Mouse (Mus musculus): ENCODE data around the gene Foxa2. TPM values are rescaled to one million over a fixed set of nuclear protein-coding genes. Genes with fewer than 3 reads are reported as not detected.

Gene Foxa2
- total and polyA plus RNA-seq, 2 experiments = 11.2 to 103 TPM

DNA sequence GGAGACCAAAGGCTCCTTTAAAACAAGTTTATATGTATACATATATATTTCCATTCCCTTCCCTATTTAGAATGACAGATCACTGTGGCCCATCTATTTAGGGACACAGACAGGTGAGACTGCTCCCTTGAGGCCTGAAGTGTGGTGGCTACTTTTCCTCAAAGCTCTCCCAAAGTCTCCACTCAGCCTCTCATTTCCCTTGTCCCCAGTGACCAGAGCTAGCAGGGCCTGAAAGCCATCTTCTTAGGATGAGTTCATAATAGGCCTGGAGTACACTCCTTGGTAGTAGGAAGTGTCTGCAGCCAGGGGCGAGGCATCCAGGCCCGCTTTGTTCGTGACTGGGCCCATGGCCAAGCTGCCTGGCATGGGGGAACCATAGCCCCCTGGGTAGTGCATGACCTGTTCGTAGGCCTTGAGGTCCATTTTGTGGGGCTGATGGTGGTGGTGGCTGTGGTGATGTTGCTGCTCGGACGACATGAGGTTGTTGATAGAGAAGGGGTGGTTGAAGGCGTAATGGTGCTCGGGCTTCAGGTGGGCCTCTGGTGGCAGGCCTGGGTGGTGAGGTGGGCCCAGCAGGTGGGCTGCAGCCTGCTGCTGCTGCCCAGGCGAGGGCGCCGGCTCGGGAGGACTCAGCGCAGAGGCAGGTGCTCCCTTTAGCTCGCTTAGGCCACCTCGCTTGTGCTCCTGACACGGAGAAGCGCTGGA, 3.3 kb downstream of the Foxa2 start:
- Histone ChIP-seq H3K4me3 (ENCODE audit: insufficient read depth, low read depth, low read length) (peak overlapping the region; percentile 93), H3K79me2 (ENCODE audit: control insufficient read depth, insufficient read depth, low read length) (peaks cover 28% of the 10 kb centered on the region), H3K36me3 (ENCODE audit: control insufficient read depth, insufficient read depth, low read length) (peaks cover 9% of the 10 kb centered on the region; the same call in 1 of the 2 replicates), H3K9ac (ENCODE audit: low read depth, low read length) (peak overlapping the region; percentile 96), H3K27ac (replicated peaks; ENCODE audit: insufficient read depth, low read depth, low read length) (peak overlapping the region; percentile 99), H3K27me3 (ENCODE audit: control insufficient read depth, insufficient read depth, low read length) (no peaks in the 10 kb centered on the region), H3K4me1 (ENCODE audit: control insufficient read depth, insufficient read depth, low read length) (peaks cover 25% of the 10 kb centered on the region)
- WGBS = 20% methylated on average over 17 of the region's 17 CpGs
- no peak for TF ChIP-seq CTCF (IDR thresholded peaks at IDR 0.05; ENCODE audit: low read depth, low read length)
- no peak for TF ChIP-seq POLR2A (IDR thresholded peaks at IDR 0.05; ENCODE audit: extremely low read depth, insufficient read depth, low read length)
- DNase-seq (ENCODE audit: extremely low read depth, low read depth, low spot score) = peak; percentile 27

DNA sequence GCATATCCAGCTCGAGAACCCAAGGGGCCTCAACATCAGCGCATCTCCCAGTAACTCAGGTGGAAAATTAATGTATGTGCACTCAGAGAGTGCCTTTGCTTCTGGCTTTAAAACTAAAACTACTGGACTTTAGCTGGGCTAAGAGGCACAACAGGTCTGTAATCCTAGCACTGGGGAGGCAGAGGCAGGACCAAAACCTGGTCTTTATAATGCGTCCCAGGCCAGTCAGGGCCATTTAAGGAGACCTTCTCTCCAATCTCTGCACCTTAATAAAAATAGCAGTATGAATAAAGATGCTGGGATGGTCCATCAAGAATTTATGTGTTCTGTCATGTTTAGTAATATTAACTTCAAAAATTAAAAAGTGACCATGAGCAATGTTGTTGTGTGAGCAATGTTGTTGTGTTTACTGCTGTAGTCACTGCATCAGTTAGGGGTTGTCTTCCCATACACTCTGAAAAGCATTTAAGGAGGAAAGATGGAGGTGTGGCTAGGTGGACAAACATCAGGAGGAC, 4.6 kb downstream of the Foxa2 start:
- DNase-seq (ENCODE audit: extremely low read depth, low read depth, low spot score) = no peak
- Histone ChIP-seq H3K4me1 (ENCODE audit: control insufficient read depth, insufficient read depth, low read length) (peaks cover 20% of the 10 kb centered on the region), H3K27ac (replicated peaks; ENCODE audit: insufficient read depth, low read depth, low read length) (no peak overlapping the region), H3K4me3 (ENCODE audit: insufficient read depth, low read depth, low read length) (no peak overlapping the region), H3K9ac (ENCODE audit: low read depth, low read length) (no peak overlapping the region), H3K79me2 (ENCODE audit: control insufficient read depth, insufficient read depth, low read length) (peaks cover 28% of the 10 kb centered on the region), H3K27me3 (ENCODE audit: control insufficient read depth, insufficient read depth, low read length) (no peaks in the 10 kb centered on the region), H3K36me3 (ENCODE audit: control insufficient read depth, insufficient read depth, low read length) (peaks cover 10% of the 10 kb centered on the region; the same call in 1 of the 2 replicates)
- TF ChIP-seq CTCF (IDR thresholded peaks at IDR 0.05; ENCODE audit: low read depth, low read length) (no peak), POLR2A (IDR thresholded peaks at IDR 0.05; ENCODE audit: extremely low read depth, insufficient read depth, low read length) (no peak)
- WGBS = 60% methylated on average over 3 of the region's 3 CpGs

DNA sequence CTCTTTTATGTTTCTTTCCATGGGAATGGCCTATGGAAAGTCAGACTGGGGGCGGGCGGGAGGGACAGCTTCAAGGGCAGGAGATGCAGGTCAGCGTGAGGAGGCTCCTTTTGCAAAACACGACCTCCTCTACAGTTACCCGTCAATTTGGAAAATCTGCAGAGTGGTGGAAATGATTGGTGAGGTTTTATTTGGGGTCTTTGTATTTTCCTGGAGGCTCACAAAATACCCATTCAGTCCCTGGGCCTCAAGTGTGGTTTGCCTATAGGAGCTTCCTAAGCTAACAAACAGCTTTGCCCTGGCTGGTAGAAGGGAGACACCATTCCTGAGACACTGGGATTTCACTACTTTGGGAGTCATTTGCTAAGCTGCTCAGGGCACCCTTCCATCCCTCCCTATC, 5.4 kb downstream of the Foxa2 start:
- Histone ChIP-seq H3K27me3 (ENCODE audit: control insufficient read depth, insufficient read depth, low read length) (no peaks in the 10 kb centered on the region), H3K4me1 (ENCODE audit: control insufficient read depth, insufficient read depth, low read length) (peaks cover 24% of the 10 kb centered on the region), H3K79me2 (ENCODE audit: control insufficient read depth, insufficient read depth, low read length) (peaks cover 28% of the 10 kb centered on the region), H3K27ac (replicated peaks; ENCODE audit: insufficient read depth, low read depth, low read length) (no peak overlapping the region; the same call in 1 of the 2 replicates), H3K9ac (ENCODE audit: low read depth, low read length) (no peak overlapping the region), H3K4me3 (ENCODE audit: insufficient read depth, low read depth, low read length) (no peak overlapping the region), H3K36me3 (ENCODE audit: control insufficient read depth, insufficient read depth, low read length) (peaks cover 18% of the 10 kb centered on the region; the same call in 1 of the 2 replicates)
- 43% methylated on average over 5 of the region's 5 CpGs for WGBS
- no peak for DNase-seq (ENCODE audit: extremely low read depth, low read depth, low spot score)
- TF ChIP-seq CTCF (IDR thresholded peaks at IDR 0.05; ENCODE audit: low read depth, low read length) (no peak), POLR2A (IDR thresholded peaks at IDR 0.05; ENCODE audit: extremely low read depth, insufficient read depth, low read length) (no peak)

DNA sequence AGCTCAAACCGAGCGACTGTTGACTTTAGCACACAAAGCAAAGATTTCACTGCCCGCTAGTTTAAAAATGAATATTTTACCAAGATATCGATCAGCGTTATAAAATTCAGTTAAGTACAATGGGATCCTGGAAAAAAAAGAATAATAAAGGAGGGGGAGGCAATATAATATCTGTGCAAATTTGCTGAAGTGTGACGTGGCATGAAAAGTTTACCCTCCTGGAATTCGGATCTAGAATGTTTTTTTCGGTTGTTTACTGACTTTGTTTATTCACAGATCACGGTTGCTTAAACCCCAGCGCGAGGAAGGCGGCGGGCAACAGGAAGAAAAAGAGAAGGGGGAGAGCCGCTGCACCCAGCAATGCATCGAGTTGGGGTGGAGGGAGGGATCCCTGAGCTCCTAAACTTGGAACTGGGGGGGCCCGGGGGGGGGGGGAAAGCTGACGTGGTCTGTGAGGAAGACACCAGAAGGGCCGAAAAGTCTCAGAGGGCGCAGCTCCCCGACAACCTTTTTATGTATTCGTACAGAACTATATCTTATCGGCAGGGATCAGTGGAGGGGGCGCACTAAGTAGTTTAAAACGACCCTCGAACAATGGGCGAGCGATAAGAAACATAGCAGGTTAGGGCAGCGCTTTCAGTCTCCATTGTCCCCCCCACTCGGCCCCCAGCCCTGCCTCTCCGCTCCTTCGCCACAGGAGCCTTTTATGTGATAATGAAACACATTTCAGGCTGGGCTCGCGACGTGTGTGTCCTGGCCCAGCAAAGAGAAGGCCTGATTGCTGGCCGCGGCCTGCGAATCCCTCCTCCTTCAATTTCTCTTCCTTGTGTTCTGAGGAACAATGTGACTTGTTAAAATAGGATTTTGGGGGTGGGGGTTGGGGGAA, 6.3 kb downstream of the Foxa2 start:
- H3K27me3 ChIP-seq (ENCODE audit: control insufficient read depth, insufficient read depth, low read length) = no peaks in the 10 kb centered on the region
- 2% methylated on average over 37 of the region's 37 CpGs for WGBS
- peak; percentile 90 for DNase-seq (ENCODE audit: extremely low read depth, low read depth, low spot score)
- H3K4me1 ChIP-seq (ENCODE audit: control insufficient read depth, insufficient read depth, low read length) = peaks cover 26% of the 10 kb centered on the region
- peaks cover 28% of the 10 kb centered on the region for H3K79me2 ChIP-seq (ENCODE audit: control insufficient read depth, insufficient read depth, low read length)
- H3K36me3 ChIP-seq (ENCODE audit: control insufficient read depth, insufficient read depth, low read length) = peaks cover 25% of the 10 kb centered on the region
- peak overlapping the region; percentile 100 for H3K4me3 ChIP-seq (ENCODE audit: insufficient read depth, low read depth, low read length)
- peak overlapping the region; percentile 94 for H3K27ac ChIP-seq (replicated peaks; ENCODE audit: insufficient read depth, low read depth, low read length)
- peak overlapping the region; percentile 100 for H3K9ac ChIP-seq (ENCODE audit: low read depth, low read length)
- TF ChIP-seq CTCF (IDR thresholded peaks at IDR 0.05; ENCODE audit: low read depth, low read length) (no peak), POLR2A (IDR thresholded peaks at IDR 0.05; ENCODE audit: extremely low read depth, insufficient read depth, low read length) (no peak)

DNA sequence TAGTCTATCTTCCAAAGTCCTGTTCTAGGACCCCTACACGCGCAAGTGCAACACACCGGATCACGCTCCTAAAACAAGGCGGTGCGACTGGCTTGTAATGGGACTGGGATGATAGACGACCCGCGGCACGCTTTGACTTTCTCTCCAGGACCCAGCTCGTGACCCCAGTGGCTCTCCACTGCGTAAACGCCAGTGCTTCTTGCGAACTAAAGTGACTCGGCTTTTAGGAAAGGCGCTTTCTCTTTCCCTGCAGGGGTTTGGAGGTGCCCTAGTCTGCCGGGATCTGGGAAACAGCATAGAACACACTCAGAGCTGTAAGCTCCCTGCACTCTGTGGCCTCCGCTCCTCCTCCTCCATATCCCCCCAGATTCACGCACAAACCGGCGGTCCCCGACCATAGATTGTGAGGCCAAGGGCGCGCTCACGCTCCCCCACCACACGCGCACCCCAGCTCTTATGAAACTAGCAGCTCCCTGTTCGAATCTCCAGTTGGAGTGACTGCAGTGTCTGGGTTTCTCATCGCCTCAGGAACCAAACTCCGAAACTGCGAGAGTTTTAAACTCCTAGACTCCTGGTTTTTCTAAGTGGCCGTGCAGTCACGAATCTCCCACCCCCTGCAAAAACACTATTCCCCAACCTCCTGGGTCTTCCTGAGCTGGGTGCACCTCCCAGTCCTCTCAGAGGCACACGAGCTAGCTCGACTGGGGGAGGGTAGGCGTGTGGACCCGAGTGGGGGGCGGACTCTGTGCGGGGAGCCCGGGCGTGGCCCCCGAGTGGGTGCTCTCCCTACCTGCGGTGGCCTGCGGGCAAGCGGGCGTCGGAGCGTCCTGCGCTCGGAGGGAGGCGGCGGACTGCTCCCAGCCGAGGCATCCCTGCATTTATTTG, 7.2 kb downstream of the Foxa2 start:
- DNase-seq (ENCODE audit: extremely low read depth, low read depth, low spot score) = peak; percentile 55
- peak overlapping the region; percentile 100 for H3K4me3 ChIP-seq (ENCODE audit: insufficient read depth, low read depth, low read length)
- H3K27ac ChIP-seq (replicated peaks; ENCODE audit: insufficient read depth, low read depth, low read length) = peak overlapping the region; percentile 94
- H3K4me1 ChIP-seq (ENCODE audit: control insufficient read depth, insufficient read depth, low read length) = peaks cover 31% of the 10 kb centered on the region
- peak overlapping the region; percentile 100 for H3K9ac ChIP-seq (ENCODE audit: low read depth, low read length)
- peaks cover 25% of the 10 kb centered on the region for H3K79me2 ChIP-seq (ENCODE audit: control insufficient read depth, insufficient read depth, low read length)
- peaks cover 34% of the 10 kb centered on the region for H3K36me3 ChIP-seq (ENCODE audit: control insufficient read depth, insufficient read depth, low read length)
- no peaks in the 10 kb centered on the region for H3K27me3 ChIP-seq (ENCODE audit: control insufficient read depth, insufficient read depth, low read length)
- WGBS = 1% methylated on average over 53 of the region's 53 CpGs
- no peak for TF ChIP-seq CTCF (IDR thresholded peaks at IDR 0.05; ENCODE audit: low read depth, low read length)
- TF ChIP-seq POLR2A (IDR thresholded peaks at IDR 0.05; ENCODE audit: extremely low read depth, insufficient read depth, low read length) = peak; percentile 97
